Mouse (Mus musculus) liver, embryonic 14.5 days (tissue): ENCODE data around the gene Trp73.

Experiments used
- CTCF ChIP-seq: IDR thresholded peaks from 2 replicates; pipeline ENCODE4 v1.5.1; 2016; ENCODE audit warnings: antibody characterized with exemption, low read depth, control low read depth
- EP300 ChIP-seq: IDR thresholded peaks from 2 replicates; pipeline ENCODE4 v1.6.1; 2016; ENCODE audit warnings: antibody characterized with exemption, low read depth

DNA sequence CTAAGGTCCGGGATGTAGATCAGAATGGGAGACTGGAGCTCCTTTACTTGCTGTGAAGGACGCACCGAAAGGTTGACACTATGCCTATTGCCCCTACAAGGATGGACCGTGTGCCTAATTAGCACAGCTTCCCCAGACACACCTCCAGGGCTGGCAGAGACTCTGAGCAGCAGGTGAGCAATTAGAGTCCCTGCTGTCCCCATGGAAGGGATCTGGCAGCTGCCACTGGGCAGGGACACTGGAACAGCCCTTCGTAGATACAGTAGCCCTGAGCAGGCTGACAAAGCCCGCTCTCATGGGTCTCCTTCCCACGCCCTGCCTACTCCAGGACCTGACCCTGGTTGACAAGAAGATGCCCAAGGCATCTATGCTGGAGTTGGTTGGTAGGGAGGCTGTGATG is 17.6 kb downstream of the Trp73 start:
- TF ChIP-seq CTCF (no peak), EP300 (no peak)
